Mouse (Mus musculus): ENCODE data around the gene Nav2. TPM values are rescaled to one million over a fixed set of nuclear protein-coding genes. Genes with fewer than 3 reads are reported as not detected.
A peak's percentile ranks its signal among the peaks of the same experiment; 100 is the strongest.

Nav2 gene
- total RNA-seq, 2 experiments from 2014 or later, result 1.4 TPM

- ATAC-seq (replicated peaks; ENCODE audit: low FRiP score, low TSS enrichment, poor library complexity, severe bottlenecking), result no peak
These were observed 304.5 kb downstream of the Nav2 start for GRCm38 (mm10) chr7:49213011-49213410.

GRCm38 (mm10) chr7:49217786-49218185 lies 309.3 kb downstream of the Nav2 start:
- ATAC-seq (replicated peaks; ENCODE audit: low FRiP score, low TSS enrichment, poor library complexity, severe bottlenecking), result no peak

DNA sequence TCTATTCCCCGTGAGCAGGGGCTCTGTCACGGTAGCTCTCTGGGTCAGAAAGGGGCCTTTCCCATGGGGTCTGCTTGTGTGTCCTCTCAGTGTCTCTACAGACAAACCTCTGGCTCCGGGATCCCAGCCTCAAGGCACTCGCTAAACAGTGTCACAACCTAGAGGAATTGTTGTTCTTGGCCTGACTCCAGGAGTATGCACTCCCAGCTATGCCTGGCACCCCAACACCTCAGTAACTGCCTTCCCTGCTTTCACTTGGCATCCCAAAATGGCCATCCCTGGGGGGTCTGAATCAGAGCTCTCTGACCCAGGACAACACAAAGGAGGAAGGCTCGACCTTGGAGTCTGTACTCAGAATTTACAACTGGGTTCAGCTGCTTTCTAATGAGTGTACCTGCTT lies 317.2 kb downstream of the Nav2 start:
- ATAC-seq (replicated peaks; ENCODE audit: low FRiP score, low TSS enrichment, poor library complexity, severe bottlenecking), result no peak

DNA sequence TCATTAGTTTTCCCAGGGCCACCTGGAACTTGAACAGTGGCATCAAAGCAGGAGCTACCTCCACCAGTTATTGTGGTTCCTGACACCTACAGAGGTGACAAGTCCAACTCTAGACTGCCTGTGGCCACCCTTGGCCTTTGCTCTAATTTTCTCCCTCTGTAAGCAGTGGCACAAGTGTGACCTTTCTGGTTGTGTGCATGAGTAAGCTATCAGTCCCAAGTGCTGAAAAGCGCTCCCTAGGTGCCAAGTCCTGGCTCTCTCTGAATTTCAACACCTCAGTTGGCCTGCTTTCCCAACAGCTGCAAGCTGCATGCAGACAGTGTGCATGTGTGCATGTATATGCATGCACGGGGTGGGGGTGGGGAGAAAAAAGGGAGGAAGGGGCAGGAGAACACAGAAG lies 324.5 kb downstream of the Nav2 start:
- ATAC-seq (replicated peaks; ENCODE audit: low FRiP score, low TSS enrichment, poor library complexity, severe bottlenecking), result no peak

GRCm38 (mm10) chr7:49234288-49234687 lies 325.8 kb downstream of the Nav2 start:
- no peak for ATAC-seq (replicated peaks; ENCODE audit: low FRiP score, low TSS enrichment, poor library complexity, severe bottlenecking)

DNA sequence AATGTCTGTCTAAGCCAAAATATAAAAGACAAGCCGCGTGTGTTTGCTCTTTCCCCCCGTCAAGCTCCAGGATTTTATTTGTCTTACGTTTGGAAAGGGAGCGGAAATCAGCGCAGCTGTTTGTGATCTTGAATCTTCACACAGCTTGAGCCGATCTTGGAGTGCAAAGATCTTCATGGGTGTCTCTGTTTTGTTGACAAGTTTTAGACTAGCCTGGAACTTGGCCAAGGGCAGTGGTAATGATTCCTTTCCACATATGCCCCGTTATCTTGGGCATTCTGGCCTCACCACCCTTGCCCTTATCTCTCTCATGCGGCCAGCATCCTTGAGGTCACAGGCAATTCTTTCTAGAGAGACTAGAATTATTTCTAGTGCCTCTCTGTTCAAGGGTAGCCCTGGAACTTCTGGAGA lies 326.8 kb downstream of the Nav2 start:
- ATAC-seq (replicated peaks; ENCODE audit: low FRiP score, low TSS enrichment, poor library complexity, severe bottlenecking), result peak; percentile 90

- ATAC-seq (replicated peaks; ENCODE audit: low FRiP score, low TSS enrichment, poor library complexity, severe bottlenecking), result no peak
These were observed 327.3 kb downstream of the Nav2 start for GRCm38 (mm10) chr7:49235821-49236220.

DNA sequence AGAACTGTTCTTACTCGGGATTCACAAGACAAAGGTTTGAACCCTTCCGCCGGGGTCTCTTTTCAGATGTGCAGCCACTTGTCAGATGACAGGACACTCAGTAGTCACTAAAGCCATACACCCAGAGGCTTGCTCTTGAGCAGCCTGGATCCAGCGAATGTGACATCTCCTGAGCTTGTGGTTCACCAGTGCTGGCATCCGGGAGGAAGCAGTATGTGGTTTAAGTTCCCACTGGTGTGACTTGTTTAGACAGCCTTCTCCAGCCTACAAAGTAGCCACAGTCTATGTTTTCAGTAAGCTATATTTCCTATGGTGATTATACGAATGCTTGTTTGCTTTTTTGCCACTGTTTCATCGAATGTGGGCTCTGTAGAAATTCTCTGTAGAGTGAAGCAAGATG lies 331.9 kb downstream of the Nav2 start:
- ATAC-seq (replicated peaks; ENCODE audit: low FRiP score, low TSS enrichment, poor library complexity, severe bottlenecking), result no peak

- ATAC-seq (replicated peaks; ENCODE audit: low FRiP score, low TSS enrichment, poor library complexity, severe bottlenecking), result no peak
These were observed 332.8 kb downstream of the Nav2 start for GRCm38 (mm10) chr7:49241229-49241751.

GRCm38 (mm10) chr7:49242261-49242660 lies 333.7 kb downstream of the Nav2 start:
- ATAC-seq (replicated peaks; ENCODE audit: low FRiP score, low TSS enrichment, poor library complexity, severe bottlenecking), result no peak

DNA sequence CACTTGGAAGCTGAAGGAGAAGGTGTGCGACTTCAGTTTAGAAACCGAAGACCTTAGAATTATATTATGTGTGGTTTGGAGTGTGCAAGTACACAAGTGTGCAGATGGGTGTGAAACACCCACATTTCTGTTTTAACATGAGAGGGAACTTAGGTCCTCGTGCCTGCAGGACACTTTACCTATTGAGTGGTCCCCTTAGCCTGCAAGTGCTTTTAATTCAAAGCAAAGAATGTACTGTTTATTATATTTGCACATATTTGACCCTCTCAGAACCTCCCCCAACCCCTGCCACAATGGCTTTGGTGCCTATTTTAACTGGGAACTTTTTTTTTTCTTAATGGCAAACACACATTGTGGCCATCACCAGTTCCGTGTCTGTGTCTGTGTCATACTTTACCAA lies 334.6 kb downstream of the Nav2 start:
- ATAC-seq (replicated peaks; ENCODE audit: low FRiP score, low TSS enrichment, poor library complexity, severe bottlenecking), result no peak

DNA sequence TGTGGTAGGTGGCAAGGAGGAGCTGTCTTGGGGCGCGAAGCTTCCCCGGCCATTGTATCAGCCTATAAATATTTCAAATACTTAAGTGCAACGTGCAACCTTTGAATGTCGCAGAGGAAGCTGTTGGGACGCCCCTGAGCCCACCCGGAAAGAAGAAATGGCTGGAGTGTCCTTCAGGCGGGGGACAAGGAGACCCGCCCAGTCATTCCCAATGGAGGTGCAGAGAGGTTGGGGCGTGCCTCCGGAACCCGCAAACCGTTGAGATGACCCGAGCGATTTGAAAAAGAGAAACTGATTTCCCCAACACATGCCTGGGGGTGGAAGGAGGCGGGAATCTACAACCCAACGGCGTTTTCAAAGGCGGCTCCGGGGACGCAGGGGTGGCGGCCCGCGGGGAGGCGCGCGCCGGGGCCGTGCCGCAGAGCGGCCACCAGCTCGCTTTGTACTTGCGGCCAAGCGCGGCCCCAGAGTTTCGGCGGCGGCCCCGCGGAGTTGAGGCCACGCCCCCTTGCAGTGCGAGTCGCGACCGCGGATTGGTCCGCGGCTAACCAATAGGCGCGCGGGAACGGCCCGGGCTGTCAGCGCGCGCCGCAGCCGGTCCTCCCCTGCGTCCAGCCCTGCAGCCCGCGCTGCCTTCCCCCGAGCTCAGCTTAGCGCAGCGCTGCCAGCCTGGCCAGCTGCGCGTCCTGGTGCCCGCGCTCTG lies 337.2 kb downstream of the Nav2 start:
- ATAC-seq (replicated peaks; ENCODE audit: low FRiP score, low TSS enrichment, poor library complexity, severe bottlenecking), result peak; percentile 94

DNA sequence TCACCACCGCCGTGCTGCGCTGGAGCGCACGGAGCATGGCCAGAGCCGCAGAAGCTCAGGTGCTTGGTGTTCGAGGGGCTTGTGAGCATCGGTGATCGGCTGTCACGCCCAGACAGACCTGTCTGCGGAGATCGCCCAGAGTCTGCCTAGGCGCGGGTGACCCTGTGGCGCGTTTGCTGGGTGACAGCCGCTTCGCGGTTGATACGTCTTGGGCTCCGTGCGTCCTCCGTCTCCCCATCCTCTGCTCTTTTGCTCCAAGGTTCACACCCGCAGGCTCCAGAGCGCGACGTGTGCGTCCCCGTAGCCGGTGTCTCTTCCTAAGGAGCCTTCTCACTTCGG lies 337.7 kb downstream of the Nav2 start:
- no peak for ATAC-seq (replicated peaks; ENCODE audit: low FRiP score, low TSS enrichment, poor library complexity, severe bottlenecking)

- no peak for ATAC-seq (replicated peaks; ENCODE audit: low FRiP score, low TSS enrichment, poor library complexity, severe bottlenecking)
These were observed 338.3 kb downstream of the Nav2 start for GRCm38 (mm10) chr7:49246584-49247481.

- ATAC-seq (replicated peaks; ENCODE audit: low FRiP score, low TSS enrichment, poor library complexity, severe bottlenecking), result no peak
These were observed 339.3 kb downstream of the Nav2 start for GRCm38 (mm10) chr7:49247744-49248331.

DNA sequence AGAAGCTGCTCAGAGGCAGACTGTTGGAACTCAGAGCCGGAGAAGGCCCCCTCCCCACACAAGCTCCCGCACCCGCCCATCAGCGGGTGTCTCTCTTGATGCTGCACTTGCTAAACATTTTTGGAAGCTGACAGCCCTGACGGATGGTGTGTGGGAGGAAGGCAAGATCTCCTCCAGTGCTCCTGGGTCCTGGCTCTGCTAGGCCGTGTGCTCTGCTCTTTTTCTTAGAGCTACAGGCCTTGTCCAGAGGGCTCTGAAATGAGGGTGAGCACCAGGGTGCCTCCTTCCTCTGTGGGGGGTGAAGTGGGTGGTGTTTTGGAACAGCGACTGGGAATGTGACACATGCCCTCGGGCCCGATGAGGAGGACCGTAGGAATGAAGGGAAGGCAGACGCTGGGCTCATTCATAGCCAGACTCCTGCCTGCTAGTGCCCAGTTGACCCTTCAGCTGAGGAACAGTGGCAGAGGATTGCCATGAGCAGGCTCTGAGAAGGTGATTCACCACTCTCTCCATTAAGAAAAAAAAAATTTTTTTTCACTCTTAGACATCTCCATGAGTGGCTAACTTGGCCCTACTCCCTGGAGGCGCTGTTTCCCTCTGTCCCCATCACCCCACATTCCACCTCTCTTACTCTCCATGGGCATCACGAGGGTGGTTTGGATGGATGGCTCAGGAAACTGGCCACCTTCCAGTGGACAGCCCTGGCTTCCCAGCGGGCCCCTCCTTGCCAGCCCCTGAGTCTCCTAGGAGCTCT lies 340.0 kb downstream of the Nav2 start:
- ATAC-seq (replicated peaks; ENCODE audit: low FRiP score, low TSS enrichment, poor library complexity, severe bottlenecking), result no peak

- ATAC-seq (replicated peaks; ENCODE audit: low FRiP score, low TSS enrichment, poor library complexity, severe bottlenecking), result no peak
These were observed 340.9 kb downstream of the Nav2 start for GRCm38 (mm10) chr7:49249462-49249861.

- ATAC-seq (replicated peaks; ENCODE audit: low FRiP score, low TSS enrichment, poor library complexity, severe bottlenecking), result peak; percentile 60
These were observed 341.5 kb downstream of the Nav2 start for GRCm38 (mm10) chr7:49249996-49250395.

DNA sequence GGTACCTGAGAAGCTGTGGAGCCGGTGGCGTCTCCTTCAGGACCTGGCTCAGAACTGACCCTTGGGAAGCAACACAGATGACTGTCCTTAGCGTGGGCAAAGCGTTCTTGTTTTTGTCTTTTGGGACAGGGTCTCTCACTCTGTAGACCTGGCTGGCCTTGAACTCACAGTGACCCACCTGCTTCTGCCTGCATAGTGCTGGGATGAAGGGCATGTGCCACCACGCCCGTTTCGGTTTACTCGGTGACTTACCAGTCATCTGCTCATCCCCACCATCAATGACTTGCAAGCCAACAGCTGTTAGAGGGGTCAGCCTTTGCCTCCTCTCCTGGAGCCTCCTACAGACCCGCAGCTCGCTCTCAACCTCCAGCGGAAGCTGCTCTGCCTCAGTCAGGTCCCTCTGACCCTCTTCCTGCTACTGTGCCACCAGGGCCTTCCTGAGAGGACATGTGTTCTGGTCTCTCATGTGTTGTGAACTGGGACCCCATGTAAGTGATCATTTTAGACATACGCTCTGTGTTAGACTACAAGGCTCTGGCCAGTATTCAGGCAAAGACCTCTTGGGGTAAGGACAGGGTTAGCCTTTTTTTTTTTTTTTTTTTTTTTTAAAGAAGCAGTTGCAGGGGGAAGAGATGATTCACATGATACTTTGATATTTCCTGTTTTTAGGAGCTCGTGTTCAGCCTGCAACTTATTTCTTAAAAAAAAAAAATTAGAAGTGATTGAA lies 342.2 kb downstream of the Nav2 start:
- no peak for ATAC-seq (replicated peaks; ENCODE audit: low FRiP score, low TSS enrichment, poor library complexity, severe bottlenecking)

Measured in megakaryocyte-erythroid progenitor cell, adult 5-6 weeks (primary cell).